Mouse (Mus musculus) left cerebral cortex, adult 2 months (tissue): ENCODE measurements around the gene Psap. TPM values are rescaled to one million over a fixed set of nuclear protein-coding genes. Genes with fewer than 3 reads are reported as not detected.

Experiments
- DNase-seq, 2 experiments: peaks; one replicate each; pipeline ENCODE4 v3.0.0; 2021 to 2022; ENCODE audit warnings: low spot score in 2 of 2, mixed read lengths in 1 of 2; ENCODE audit errors: extremely low spot score in 1 of 2
- H3K27ac ChIP-seq: fragments of 200-600 bp; 2 replicates; pipeline ENCODE4 v1.8.1; 2022
- H3K4me3 ChIP-seq: fragments of 200-600 bp; 2 replicates; pipeline ENCODE4 v1.8.1; 2022
- CTCF ChIP-seq: fragments of 200-600 bp; IDR thresholded peaks from 2 replicates; pipeline ENCODE4 v1.8.1; 2022; ENCODE audit warnings: antibody characterized with exemption, mild to moderate bottlenecking, moderate library complexity
- intact Hi-C: fragments of 180-260 bp; cut with DNase I; formaldehyde crosslinking; loops from one replicate; pipeline ENCODE4 v1.15.1; 2025
- total RNA-seq, 2 experiments: library from RNA; stranded (reverse); gene quantifications; 2 replicates each; pipeline ENCODE4 v1.2.3; 2021

Psap gene
- total RNA-seq, 2 experiments from 2014 or later, result 1,511 to 1,570 TPM

DNA sequence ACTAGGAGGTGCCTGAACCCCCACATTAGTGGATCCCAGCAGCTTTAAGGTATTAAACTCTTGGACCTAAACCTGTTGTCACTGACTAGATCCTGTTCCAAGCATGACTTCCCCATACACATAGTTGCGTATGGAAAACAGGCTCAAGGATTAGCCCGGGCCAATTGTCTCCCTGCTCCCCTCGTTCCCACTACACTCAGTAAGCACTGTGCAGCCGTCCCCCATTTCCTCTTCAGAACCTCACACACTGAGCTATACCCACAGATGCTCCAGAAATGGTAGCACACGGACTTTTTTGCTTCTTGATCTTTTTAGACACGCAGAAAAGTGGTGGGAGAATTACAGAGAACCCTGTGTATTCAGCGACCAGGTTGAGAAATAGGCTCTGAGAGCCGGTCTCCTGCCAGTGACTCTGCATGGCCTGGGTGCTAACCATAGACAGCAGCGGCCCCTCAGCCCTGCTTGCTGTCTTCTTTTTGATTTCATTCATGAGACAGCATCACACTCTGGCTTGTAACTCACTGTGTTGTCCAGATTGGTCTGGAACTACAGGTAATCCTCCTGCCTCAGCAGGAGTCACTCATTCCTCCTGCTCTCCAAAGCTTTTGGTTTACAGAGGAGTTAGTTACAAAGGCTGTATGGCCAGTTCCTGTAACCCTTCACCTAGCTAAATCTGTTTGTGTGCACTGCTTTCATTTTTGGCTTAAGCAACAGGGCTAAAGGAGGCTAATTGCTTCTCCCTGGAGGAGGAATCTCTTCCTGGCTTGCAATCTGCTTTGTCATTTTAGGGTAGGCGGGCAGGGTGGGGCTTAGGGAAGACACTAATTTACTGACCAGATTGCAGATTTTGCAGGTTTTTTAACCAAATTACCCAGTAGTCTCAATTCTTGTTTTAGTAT, 4.9 kb downstream of the Psap start:
- intact Hi-C loops, result no loop called here
- no peak for TF ChIP-seq CTCF
- DNase-seq, result no peak
- peak overlapping the region; percentile 82 for H3K27ac ChIP-seq
- peak overlapping the region; percentile 34 for H3K4me3 ChIP-seq

GRCm38 (mm10) chr10:60284248-60284647, 6.8 kb downstream of the Psap start:
- Histone ChIP-seq H3K4me3 (peak overlapping the region; percentile 18), H3K27ac (peak overlapping the region; percentile 89)
- TF ChIP-seq CTCF, result no peak
- intact Hi-C loops, result no loop called here
- DNase-seq, result no peak

- peak overlapping the region; percentile 89 for H3K27ac ChIP-seq
- TF ChIP-seq CTCF, result no peak
- intact Hi-C loops, result no loop called here
- DNase-seq, result no peak
- H3K4me3 ChIP-seq, result peak overlapping the region; percentile 18
Measured at GRCm38 (mm10) chr10:60284676-60285111, 7.3 kb downstream of the Psap start.

GRCm38 (mm10) chr10:60285183-60285582, 7.8 kb downstream of the Psap start:
- Histone ChIP-seq H3K4me3 (peak overlapping the region; percentile 18), H3K27ac (peak overlapping the region; percentile 89)
- no peak for DNase-seq
- intact Hi-C loops, result no loop called here
- TF ChIP-seq CTCF, result no peak

DNA sequence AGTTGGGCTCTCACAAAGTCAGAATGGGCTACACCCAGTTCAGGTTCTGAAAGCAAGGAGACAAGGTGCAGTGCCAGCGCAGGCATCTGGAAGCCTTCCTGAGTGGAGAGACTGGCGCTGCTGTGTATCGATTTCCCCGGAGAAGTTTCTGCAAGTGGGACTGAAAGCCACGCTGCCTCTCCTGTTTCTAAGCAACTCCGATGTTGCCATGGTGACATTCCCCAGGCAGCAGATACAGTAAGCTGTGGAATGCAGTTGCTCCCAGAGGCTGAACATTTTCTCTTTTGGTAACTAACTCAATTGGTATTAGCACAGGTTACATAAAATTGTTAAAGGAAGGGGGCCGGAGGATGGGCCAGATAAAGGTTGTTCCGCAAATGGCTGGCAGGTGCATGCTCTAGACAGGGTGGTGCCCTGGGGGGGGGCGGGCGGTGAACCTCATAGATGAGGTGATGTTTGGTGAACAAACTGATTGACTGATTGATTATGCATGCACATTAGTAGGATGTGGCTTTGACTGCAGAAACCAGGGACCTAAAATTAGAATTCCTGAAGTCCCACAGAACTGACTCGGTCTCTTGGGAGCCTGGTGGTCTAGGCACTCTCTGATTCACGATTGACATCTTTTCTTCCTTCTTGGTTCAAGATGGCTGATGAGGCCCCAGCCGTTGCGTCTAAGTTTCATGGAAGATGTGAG, 8.4 kb downstream of the Psap start:
- no peak for TF ChIP-seq CTCF
- DNase-seq, result peak; percentile 74 to 86
- peak overlapping the region; percentile 18 for H3K4me3 ChIP-seq
- intact Hi-C loops, result no loop called here
- H3K27ac ChIP-seq, result peak overlapping the region; percentile 89

DNA sequence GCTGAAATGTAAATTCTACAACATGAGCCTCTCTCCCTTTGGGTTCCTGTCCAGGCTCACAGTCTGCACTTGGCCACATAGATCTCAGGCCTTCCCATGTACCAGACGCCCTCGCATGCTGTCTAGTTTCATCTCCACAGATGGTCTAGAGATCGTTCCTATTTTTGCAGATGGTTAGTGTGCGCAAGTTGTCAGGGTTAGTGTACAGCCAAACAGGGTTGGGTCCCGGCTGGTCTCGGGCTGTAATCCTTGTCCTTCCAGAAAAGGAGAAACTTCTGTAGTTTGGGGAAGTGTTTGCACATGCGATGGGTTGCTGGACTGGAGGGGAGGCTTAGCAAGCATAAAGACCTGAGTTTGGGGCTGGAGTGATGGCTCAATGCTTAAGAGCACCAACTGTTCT, 9.1 kb downstream of the Psap start:
- intact Hi-C loops, result no loop called here
- no peak overlapping the region; the same call in 1 of the 2 replicates for H3K4me3 ChIP-seq

DNA sequence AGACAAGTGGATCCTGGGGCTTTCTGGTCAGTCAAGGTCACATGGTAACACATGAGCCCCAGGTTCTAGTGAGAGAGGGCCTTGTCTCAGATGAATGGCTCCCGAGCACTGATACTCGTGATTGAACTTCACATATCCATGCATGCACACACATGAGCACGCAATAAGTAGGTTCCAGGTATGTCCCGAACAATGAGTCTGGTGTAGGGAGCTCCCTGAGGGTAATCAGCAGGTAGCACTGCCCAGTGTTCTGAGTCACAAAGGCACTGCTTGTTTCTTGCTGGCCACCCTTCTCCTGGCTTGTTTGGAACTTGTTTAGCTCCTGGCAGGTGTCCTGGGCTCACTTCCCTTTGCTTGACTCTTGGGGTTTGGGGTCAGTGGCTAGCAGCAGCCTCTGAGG, 9.7 kb downstream of the Psap start:
- no peak for TF ChIP-seq CTCF
- Histone ChIP-seq H3K27ac (peak overlapping the region; percentile 89; the same call in 1 of the 2 replicates), H3K4me3 (no peak overlapping the region)
- intact Hi-C loops, result no loop called here
- no peak for DNase-seq

More for the DNA sequence above, 9.1 kb downstream of the Psap start:
- no peak for DNase-seq
- peak overlapping the region; percentile 89 for H3K27ac ChIP-seq
- no peak for TF ChIP-seq CTCF

DNA sequence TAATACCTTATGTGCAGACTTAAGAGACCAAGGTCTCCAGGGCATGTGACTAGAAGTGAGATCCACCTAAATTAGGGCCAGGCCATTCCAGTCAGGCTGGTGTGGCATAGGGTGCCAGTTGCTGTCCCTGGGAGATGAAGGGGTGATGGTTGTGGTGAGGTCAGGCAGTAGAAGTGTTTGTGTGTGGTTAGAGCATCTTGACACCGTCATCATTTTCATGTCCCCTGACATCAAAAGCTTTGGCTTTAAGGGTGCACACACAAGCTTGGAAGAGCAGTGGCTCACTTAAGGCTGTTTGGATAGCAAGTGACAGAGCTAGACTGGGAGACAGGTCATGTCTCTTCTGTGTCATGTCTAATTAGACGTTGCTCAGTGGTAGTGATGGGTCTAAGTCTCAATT, 10.3 kb downstream of the Psap start:
- no peak for TF ChIP-seq CTCF
- no peak overlapping the region for H3K4me3 ChIP-seq
- no peak overlapping the region for H3K27ac ChIP-seq
- intact Hi-C loops, result no loop called here
- no peak for DNase-seq

DNA sequence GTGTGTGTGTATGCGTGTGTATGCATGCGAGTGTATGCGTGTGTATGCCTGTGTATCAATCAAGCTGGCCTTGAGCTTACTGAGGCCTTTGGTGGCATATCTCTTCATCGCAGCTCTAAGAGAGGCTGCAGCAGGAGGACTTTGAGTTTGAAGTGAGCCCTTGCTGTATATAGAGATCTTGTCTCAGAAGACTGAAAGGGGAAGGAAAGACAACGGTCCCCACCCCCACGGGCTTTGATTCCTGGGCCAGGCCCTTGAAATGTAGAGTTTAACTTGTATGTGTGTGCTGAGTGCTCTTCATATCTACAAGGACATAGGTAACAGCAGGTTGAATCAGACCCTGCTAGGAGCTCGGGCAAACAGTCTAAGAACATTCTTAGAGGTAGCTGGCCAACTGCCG, 11.8 kb downstream of the Psap start:
- no peak for DNase-seq
- intact Hi-C loops, result no loop called here
- TF ChIP-seq CTCF, result no peak
- Histone ChIP-seq H3K27ac (no peak overlapping the region), H3K4me3 (no peak overlapping the region)

- DNase-seq, result no peak
- no peak overlapping the region for H3K4me3 ChIP-seq
- no peak for TF ChIP-seq CTCF
- H3K27ac ChIP-seq, result no peak overlapping the region
- intact Hi-C loops, result no loop called here
Measured at GRCm38 (mm10) chr10:60290026-60290738, 12.8 kb downstream of the Psap start.

DNA sequence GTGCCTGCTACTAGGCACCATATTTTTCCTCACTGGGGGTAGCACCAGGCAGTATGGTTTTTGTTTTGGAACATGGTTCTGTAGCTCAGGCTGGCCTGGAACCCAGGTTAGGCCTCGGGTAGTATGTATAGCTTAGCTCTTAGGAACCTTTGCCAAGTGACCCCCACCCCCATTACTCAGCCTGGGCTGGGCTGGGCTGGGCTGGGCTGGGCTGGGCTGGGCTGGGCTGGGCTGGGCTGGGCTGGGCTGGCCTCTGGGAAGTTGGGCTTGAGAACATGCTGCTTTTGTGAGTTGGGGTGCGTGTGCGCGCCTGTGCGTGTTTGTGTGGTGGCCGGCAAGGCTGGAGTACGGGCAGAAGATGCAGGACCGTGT, 13.3 kb downstream of the Psap start:
- no peak for TF ChIP-seq CTCF
- Histone ChIP-seq H3K4me3 (no peak overlapping the region), H3K27ac (no peak overlapping the region)
- intact Hi-C loops, result no loop called here
- no peak for DNase-seq

DNA sequence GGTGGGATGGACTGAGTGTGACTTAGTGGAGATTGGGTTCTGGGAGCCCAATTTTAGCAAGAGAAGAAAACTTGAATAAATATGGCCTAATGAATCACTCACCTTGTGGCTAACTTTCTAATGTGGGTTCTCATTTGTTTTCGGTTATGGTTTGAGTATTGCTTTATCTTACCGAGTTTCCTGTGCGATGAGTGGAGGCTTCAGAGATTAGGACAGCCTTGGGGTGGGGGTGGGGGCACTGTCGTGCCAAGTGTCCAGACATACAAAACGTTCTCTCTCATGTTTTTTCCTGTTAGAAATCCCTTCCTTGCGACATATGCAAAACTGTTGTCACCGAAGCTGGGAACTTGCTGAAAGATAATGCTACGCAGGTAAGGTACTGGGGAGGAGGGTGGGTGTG, 14.8 kb downstream of the Psap start:
- TF ChIP-seq CTCF, result no peak
- no peak for DNase-seq
- Histone ChIP-seq H3K27ac (no peak overlapping the region), H3K4me3 (no peak overlapping the region)
- intact Hi-C loops, result no loop called here
